ENCODE assay signal across 11 mouse cellular contexts in the genomic region with DNA sequence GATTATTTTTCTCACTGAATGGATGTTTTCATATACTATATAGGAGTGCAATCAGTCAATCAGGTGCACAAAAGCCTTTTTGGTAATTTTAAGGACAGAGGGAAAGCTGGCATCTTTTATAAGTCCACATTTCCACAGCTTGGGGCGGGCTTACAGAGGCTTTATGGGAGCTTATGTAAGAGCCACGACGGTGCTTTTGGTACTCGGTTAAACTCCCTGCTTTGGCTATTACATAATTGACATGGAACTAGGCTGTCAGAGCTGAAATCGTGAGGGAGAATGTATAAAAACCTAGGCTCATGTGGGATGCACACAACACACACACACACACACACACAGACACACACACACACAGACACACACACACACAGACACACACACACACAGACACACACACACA. TPM values are rescaled to one million over a fixed set of nuclear protein-coding genes. Genes with fewer than 3 reads are reported as not detected.
DNase-seq lines count a peak whose midpoint lies in the region; ATAC-seq and TF ChIP-seq lines count a peak whose summit lies in the region.
"Had no signal": no experiment of that assay in that cellular context is flagged by ENCODE, and none has a peak within 500 bp of the region (broad histone marks: within the 10 kb centered on the region; RNA-seq: fewer than 3 reads in every experiment).

No protein-coding gene starts in this region.

- intact Hi-C loops in left cerebral cortex, postnatal 4 days (cut with DNase I), result no loop called here

- H3K27ac ChIP-seq in forebrain, embryonic 14.5 days (ENCODE audit: low read depth, low read length), result no peak overlapping the region
- no peak overlapping the region for H3K27ac ChIP-seq in forebrain, embryonic 10.5 days
- no peak overlapping the region for H3K27ac ChIP-seq in hindbrain, postnatal 0 days
- H3K27ac ChIP-seq in liver, embryonic 12.5 days, result no peak overlapping the region
- H3K27ac ChIP-seq: embryonic facial prominence, embryonic 12.5 days; limb, embryonic 10.5 days had no signal

- H3K9ac ChIP-seq in forebrain, embryonic 14.5 days (ENCODE audit: low read length), result no peak overlapping the region
- H3K9ac ChIP-seq in hindbrain, postnatal 0 days (replicated peaks; ENCODE audit: low read length), result no peak overlapping the region
- no peak overlapping the region for H3K9ac ChIP-seq in liver, embryonic 12.5 days
- H3K9ac ChIP-seq: embryonic facial prominence, embryonic 12.5 days had no signal

- H3K4me2 ChIP-seq in forebrain, embryonic 14.5 days (ENCODE audit: low read length), result peak overlapping the region; percentile 99; the same call in 1 of the 2 replicates
- H3K4me2 ChIP-seq in hindbrain, postnatal 0 days (ENCODE audit: low read depth, low read length), result peak overlapping the region; percentile 70
- no peak overlapping the region for H3K4me2 ChIP-seq in liver, embryonic 12.5 days
- H3K4me2 ChIP-seq: embryonic facial prominence, embryonic 12.5 days had no signal

- no peaks in the 10 kb centered on the region for H3K9me3 ChIP-seq in forebrain, embryonic 14.5 days (replicated peaks; ENCODE audit: control insufficient read depth, low read length)
- no peaks in the 10 kb centered on the region for H3K9me3 ChIP-seq in forebrain, embryonic 10.5 days
- no peaks in the 10 kb centered on the region for H3K9me3 ChIP-seq in hindbrain, postnatal 0 days (ENCODE audit: low read length)
- no peaks in the 10 kb centered on the region for H3K9me3 ChIP-seq in liver, embryonic 12.5 days (replicated peaks)
- H3K9me3 ChIP-seq: embryonic facial prominence, embryonic 12.5 days; limb, embryonic 10.5 days had no signal

- no peaks in the 10 kb centered on the region for H3K27me3 ChIP-seq in forebrain, embryonic 14.5 days (replicated peaks; ENCODE audit: control insufficient read depth, insufficient read depth, low read length)
- peaks cover 51% of the 10 kb centered on the region for H3K27me3 ChIP-seq in forebrain, embryonic 10.5 days (ENCODE audit: poor library complexity, severe bottlenecking)
- no peaks in the 10 kb centered on the region; the same call in 1 of the 2 replicates for H3K27me3 ChIP-seq in hindbrain, postnatal 0 days (ENCODE audit: insufficient read depth, low read length)
- peaks cover 51% of the 10 kb centered on the region for H3K27me3 ChIP-seq in liver, embryonic 12.5 days (replicated peaks)

- H3K4me3 ChIP-seq in forebrain, embryonic 14.5 days (ENCODE audit: low read depth, low read length), result no peak overlapping the region
- no peak overlapping the region for H3K4me3 ChIP-seq in forebrain, embryonic 10.5 days
- H3K4me3 ChIP-seq in hindbrain, postnatal 0 days (ENCODE audit: low read length), result peak overlapping the region; percentile 59
- no peak overlapping the region for H3K4me3 ChIP-seq in liver, embryonic 12.5 days
- H3K4me3 ChIP-seq: embryonic facial prominence, embryonic 12.5 days; limb, embryonic 10.5 days had no signal

- no peak for DNase-seq in forebrain, embryonic 14.5 days (ENCODE audit: low spot score)
- no peak for DNase-seq in forebrain, embryonic 10.5 days (ENCODE audit: extremely low spot score, low spot score)
- DNase-seq in left cerebral cortex, adult 18-20 months (ENCODE audit: low spot score in 2 of 2), result peak; percentile 45 to 49
- no peak for DNase-seq in left cerebral cortex, postnatal 4 days
- peak; percentile 13 for DNase-seq in hindbrain, postnatal 0 days (ENCODE audit: low spot score)
- DNase-seq in right cerebral cortex, postnatal 14 days, result peak; percentile 22
- DNase-seq in yolk sac, embryonic 10.5 days (ENCODE audit: low spot score), result no peak

- TF ChIP-seq CTCF in hindbrain, postnatal 0 days (IDR thresholded peaks at IDR 0.05; ENCODE audit: low read depth), result no peak

- no peak for ATAC-seq in forebrain, embryonic 14.5 days
- no peak for ATAC-seq in hindbrain, postnatal 0 days
- ATAC-seq in liver, embryonic 12.5 days, result no peak
- ATAC-seq: inflammation-experienced regulatory T-cells, adult 6 months had no signal

- H3K4me1 ChIP-seq in forebrain, embryonic 14.5 days (ENCODE audit: control insufficient read depth, insufficient read depth, low read length), result peaks cover 9% of the 10 kb centered on the region; the same call in 1 of the 2 replicates
- peaks cover 20% of the 10 kb centered on the region for H3K4me1 ChIP-seq in forebrain, embryonic 10.5 days
- H3K4me1 ChIP-seq in hindbrain, postnatal 0 days (ENCODE audit: insufficient read depth, low read length), result no peaks in the 10 kb centered on the region
- peaks cover 9% of the 10 kb centered on the region; the same call in 1 of the 2 replicates for H3K4me1 ChIP-seq in liver, embryonic 12.5 days

- WGBS in forebrain, embryonic 14.5 days, result 19% methylated on average over 5 of the region's 5 CpGs
- 52% methylated on average over 5 of the region's 5 CpGs for WGBS in forebrain, embryonic 10.5 days
- 23% methylated on average over 5 of the region's 5 CpGs for WGBS in hindbrain, postnatal 0 days
- 34% methylated on average over 5 of the region's 5 CpGs for WGBS in liver, embryonic 12.5 days (ENCODE audit: insufficient replicate concordance)

- no peaks in the 10 kb centered on the region for H3K36me3 ChIP-seq in forebrain, embryonic 14.5 days (ENCODE audit: control insufficient read depth, insufficient read depth, low read length)
- H3K36me3 ChIP-seq in forebrain, embryonic 10.5 days (replicated peaks), result no peaks in the 10 kb centered on the region
- no peaks in the 10 kb centered on the region for H3K36me3 ChIP-seq in hindbrain, postnatal 0 days (ENCODE audit: insufficient read depth, low read length)
- H3K36me3 ChIP-seq in liver, embryonic 12.5 days, result no peaks in the 10 kb centered on the region
- H3K36me3 ChIP-seq: embryonic facial prominence, embryonic 12.5 days; limb, embryonic 10.5 days had no signal

RNA-seq across cellular contexts. Expression of a gene that starts 2.0 kb away (rescaled TPM):
- polyA plus RNA-seq in forebrain, embryonic 14.5 days (2014; fragmentation: Nextera tagmentation; extraction: Ambion mirVana), result 17.0 and 20.4 TPM in 2 replicates
- polyA plus RNA-seq in forebrain, embryonic 10.5 days (2016; fragmentation: Nextera tagmentation; extraction: Ambion mirVana), result 2.0 and 3.5 TPM in 2 replicates
- total RNA-seq in left cerebral cortex, adult 18-20 months (2021), result 10 to 100 TPM; 37.8 to 39.5 TPM
- total RNA-seq in left cerebral cortex, postnatal 4 days (2021), result 10 to 100 TPM; 54.7 to 57.7 TPM
- 40.4 and 50.2 TPM in 2 replicates for total RNA-seq in hindbrain, postnatal 0 days (2014; rRNA removed)
- polyA plus RNA-seq in hindbrain, postnatal 0 days (2015; fragmentation: Nextera tagmentation; extraction: Ambion mirVana), result 31.3 and 33.6 TPM in 2 replicates
- polyA plus RNA-seq in liver, embryonic 12.5 days (2016; fragmentation: Nextera tagmentation; extraction: Ambion mirVana), result 1.1 and 2.4 TPM in 2 replicates

Comparison
In these comparisons a context has a peak if more than half of its experiments do, and no peak if none do; other contexts are left out.
1. DNase-seq: peak in left cerebral cortex, adult 18-20 months (2 of 2), hindbrain, postnatal 0 days (single experiment) and right cerebral cortex, postnatal 14 days (single experiment); none in forebrain, embryonic 14.5 days (single experiment), forebrain, embryonic 10.5 days (single experiment), left cerebral cortex, postnatal 4 days (single experiment) and yolk sac, embryonic 10.5 days (single experiment).